Mouse (Mus musculus) WW6 (cell line): ENCODE measurements at regions not wholly inside any gene's neighbourhood (a gene's known extent, or its start where the extent isn't known, plus 50 kb on each side); places are given as distances from the start of the nearest gene placed in this dataset.

Source experiments
- DNase-seq: peaks from one replicate; pipeline ENCODE4 v3.0.0-alpha.2; 2013; ENCODE audit warnings: low read depth, low spot score

DNA sequence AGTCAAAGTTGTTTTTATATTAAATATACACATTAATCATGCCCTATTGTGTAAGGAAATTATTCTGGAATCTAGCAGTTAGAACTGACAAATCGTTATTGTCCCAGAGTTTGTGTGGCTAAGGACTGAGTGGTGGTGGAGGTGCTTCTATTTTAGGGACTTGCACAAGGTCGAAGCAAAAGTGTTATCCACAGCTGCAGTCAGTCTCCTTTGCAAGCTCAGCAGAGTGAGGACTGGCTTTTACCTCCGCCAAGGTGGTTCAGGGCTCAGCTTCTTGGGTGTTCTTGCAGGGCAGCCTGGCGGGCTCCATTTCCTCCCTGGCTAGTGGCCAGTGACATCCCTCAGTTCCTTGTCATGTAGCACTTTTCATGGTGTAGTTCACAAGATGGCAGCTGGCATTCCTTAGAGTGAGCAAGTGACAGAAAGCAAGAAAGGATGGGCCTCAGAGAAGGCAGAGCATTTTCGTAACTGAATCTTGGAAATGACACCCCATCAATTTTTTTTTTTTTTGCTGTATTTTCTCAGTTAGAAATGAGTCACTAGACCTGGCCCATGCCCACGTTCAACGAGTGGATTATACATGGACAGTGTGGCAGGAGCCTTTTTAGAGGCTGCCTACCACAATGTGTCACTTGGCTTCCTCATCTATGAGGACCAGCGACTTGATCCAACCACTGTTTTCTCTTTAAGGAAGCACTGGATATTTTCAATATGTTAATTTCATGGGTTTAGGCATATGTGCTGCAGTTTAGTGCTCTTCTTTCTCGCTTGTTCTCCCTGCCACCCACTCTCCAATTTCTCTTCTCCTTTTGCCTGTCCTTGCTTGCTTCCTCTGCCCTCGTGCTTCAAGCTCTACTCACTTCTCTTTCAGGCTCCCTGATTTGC lies 129.1 kb upstream of the Zeb2 start:
- no peak for DNase-seq

- no peak for DNase-seq
These were observed 128.3 kb upstream of the Zeb2 start for GRCm38 (mm10) chr2:45245506-45245905.

- no peak for DNase-seq
These were observed 127.3 kb upstream of the Zeb2 start for GRCm38 (mm10) chr2:45244491-45244890.

- DNase-seq: no peak
These were observed 122.5 kb upstream of the Zeb2 start for GRCm38 (mm10) chr2:45239501-45240292.

GRCm38 (mm10) chr2:45239001-45239400 lies 121.8 kb upstream of the Zeb2 start:
- DNase-seq: no peak

GRCm38 (mm10) chr2:45236168-45236700 lies 119.0 kb upstream of the Zeb2 start:
- DNase-seq: no peak

GRCm38 (mm10) chr2:45234148-45234547 lies 117.0 kb upstream of the Zeb2 start:
- DNase-seq: no peak

- DNase-seq: no peak
These were observed 113.4 kb upstream of the Zeb2 start for GRCm38 (mm10) chr2:45230351-45231209.

DNA sequence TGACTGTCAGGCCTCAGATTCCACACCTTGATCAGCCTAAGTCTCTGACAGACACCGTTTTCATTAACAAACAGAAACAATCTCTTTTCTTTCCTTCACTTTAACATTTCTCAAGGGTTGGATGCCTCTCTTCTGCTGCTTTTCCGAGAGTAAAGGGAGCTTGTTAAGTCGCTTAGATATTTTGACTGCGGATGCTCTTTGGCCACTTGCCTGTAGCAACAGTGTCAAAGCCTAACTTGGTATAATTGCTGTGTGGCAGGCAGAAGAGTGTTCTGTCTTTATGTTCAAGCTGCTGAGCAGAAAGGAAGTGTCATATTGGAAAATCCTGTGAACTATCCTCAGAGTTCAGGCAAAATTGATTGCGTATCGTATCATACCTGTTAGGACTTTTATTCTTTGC lies 112.3 kb upstream of the Zeb2 start:
- DNase-seq: no peak

DNA sequence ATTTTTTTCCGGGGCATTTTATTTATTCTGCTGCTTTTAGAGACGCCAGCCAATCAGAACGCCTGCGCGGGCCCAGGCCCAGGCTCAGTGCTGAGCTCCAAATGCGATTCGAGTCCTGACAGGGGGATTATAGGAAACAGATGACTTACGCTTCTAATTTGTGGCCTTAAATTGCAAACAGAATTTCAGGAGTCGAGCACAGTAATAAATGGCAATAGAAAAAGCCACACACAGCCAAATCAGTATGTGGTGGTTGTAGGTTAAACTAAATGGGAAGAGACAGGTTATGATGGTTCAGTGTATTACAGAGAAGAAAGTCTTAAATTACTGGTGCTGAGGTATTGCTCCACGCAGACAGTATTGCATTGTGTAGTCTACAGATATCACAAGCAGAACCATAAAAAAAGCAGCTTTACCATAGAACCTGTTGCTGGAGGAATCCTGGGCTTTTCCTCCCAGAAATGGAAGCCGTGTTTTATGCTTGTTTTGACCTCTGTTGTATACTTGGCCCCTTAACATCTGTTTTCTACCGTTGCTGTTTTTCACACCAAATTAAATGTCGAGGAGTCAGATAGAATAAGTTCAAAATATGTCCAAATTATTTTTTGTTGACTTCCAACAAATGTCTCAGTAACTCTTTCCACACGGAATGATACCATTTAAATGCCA lies 110.2 kb upstream of the Zeb2 start:
- no peak for DNase-seq

DNA sequence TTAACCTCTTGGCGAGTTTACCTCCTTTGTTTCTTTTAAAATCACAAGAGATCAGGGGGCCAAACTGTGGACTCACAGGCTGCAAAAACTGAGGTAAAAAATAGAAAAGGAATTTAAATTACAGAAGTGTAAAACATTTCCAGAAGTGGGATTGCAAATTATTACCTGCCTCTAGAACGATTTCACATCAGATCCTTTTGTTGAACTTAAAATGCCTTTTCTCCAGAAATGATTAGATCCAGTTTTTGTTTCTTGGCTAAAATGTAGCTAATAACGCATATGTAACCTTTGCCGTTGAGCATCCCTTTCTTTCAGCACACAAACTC lies 108.8 kb upstream of the Zeb2 start:
- DNase-seq: no peak

- no peak for DNase-seq
These were observed 108.3 kb upstream of the Zeb2 start for GRCm38 (mm10) chr2:45225364-45226044.

DNA sequence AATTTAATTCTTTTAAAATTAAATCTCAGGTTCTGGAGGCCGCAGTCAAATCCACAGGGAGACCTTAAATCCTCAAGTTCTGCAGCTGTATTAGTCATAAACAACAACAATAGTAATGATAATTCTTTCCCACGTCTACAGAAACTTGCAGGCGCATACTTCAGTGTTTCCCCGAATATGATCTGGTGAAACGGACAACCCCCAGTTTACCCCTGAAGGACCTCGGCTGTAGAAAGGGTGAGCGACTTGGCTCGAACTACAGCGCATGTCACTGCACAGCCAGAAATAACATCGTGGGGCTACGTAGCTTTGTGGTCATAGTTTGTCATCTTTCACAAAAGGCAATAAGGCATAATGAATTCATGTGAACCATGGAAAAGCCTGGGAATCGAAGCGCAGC lies 105.0 kb upstream of the Zeb2 start:
- no peak for DNase-seq

DNA sequence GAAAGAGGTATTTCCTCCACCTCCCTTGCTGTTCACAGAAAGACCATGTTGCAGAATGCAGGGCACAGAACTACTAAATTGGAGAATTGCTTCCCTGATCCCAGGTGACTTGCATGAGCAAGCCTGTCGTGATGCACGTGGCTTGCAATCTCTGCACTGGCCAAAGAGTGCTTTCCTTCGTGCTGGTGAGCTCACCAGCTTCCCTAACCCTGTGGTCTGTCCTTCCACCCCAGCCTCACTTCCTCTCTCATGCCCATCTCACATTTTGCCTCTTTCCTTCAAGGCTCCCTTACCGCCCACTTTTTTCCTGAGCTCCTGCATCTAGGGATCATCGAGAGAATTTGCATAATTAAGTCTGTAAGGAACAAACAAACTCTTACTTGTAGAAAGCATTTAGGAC lies 102.7 kb upstream of the Zeb2 start:
- DNase-seq: no peak

GRCm38 (mm10) chr2:45212833-45213232 lies 95.6 kb upstream of the Zeb2 start:
- no peak for DNase-seq

DNA sequence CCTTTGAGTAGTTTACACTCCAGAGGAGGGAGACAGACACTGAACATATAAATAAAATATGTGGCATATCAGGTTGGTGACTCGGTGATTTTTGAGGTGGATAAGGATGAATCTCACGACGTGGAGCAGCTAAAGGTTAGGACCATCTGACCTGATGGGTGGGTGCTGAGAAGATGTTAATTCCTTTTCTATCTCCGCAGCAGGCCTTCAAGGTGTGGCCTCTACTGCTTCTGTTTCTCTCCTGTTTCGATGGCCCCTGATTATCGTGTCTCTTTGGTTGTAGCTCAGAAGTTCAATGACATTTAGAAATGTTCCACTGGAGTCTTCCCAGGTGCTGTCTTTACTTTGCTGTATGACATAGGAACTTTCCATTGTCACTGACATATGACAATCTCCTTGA lies 91.3 kb upstream of the Zeb2 start:
- no peak for DNase-seq

GRCm38 (mm10) chr2:45205756-45206155 lies 88.6 kb upstream of the Zeb2 start:
- no peak for DNase-seq

DNA sequence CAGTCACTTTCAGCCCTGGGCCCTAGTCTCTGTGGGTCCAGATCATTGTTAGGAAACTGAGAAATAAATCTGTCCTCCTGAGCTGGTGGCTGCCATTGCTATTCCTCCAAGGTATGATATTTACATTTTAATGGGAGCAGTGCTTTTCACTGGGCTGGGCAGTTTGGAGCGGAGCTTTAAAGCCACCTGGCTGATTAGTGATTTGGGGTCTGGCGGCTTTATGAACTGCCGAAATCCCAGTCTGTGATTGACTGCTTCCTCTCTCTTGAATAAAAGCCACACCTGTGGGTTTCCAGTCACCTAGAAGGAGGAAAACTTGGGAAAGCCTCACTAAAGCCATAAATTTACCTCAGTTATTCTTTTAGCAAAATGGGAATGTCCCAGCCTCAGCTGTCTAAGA lies 88.0 kb upstream of the Zeb2 start:
- DNase-seq: no peak

GRCm38 (mm10) chr2:45197955-45198631 lies 80.9 kb upstream of the Zeb2 start:
- no peak for DNase-seq

- no peak for DNase-seq
These were observed 80.1 kb upstream of the Zeb2 start for GRCm38 (mm10) chr2:45197342-45197741.
